Mouse (Mus musculus) ES-E14 (cell line): ENCODE results near the gene ccdc198. TPM values are rescaled to one million over a fixed set of nuclear protein-coding genes. Genes with fewer than 3 reads are reported as not detected.

Experiments
- DNase-seq: peaks from one replicate; pipeline ENCODE4 v3.0.0-alpha.2; 2013; ENCODE audit warnings: low read depth, low spot score
- H3K27ac ChIP-seq: 2 replicates; pipeline ENCODE4 v1.5.1; 2012; ENCODE audit warnings: low read depth, mild to moderate bottlenecking, low read length, moderate library complexity, mixed read lengths; ENCODE audit not compliant: poor library complexity, insufficient read depth, severe bottlenecking
- H3K36me3 ChIP-seq: 2 replicates; pipeline ENCODE4 v1.6.1; 2012; ENCODE audit warnings: mild to moderate bottlenecking, low read length, moderate library complexity, mixed read lengths; ENCODE audit not compliant: control insufficient read depth, poor library complexity, insufficient read depth, severe bottlenecking
- H3K4me1 ChIP-seq, 2 experiments: fragments of 150-350 bp in 1 of 2; sonication (generic) in 1 of 2; 2 replicates each; pipeline ENCODE4 v1.6.1; 2012; ENCODE audit warnings: low read length in 2 of 2, mild to moderate bottlenecking in 1 of 2, mixed read lengths in 1 of 2; ENCODE audit not compliant: control insufficient read depth in 2 of 2, insufficient read depth in 2 of 2, poor library complexity in 1 of 2
- H3K4me3 ChIP-seq, 2 experiments: fragments of 150-350 bp in 1 of 2; sonication (generic) in 1 of 2; 2 replicates each; pipeline ENCODE4 v1.5.1; 2012; ENCODE audit warnings: low read length in 2 of 2, low read depth in 1 of 2, mild to moderate bottlenecking in 1 of 2, mixed read lengths in 1 of 2; ENCODE audit not compliant: insufficient read depth in 1 of 2, poor library complexity in 1 of 2, severe bottlenecking in 1 of 2
- H3K9ac ChIP-seq: 2 replicates; pipeline ENCODE4 v1.6.1; 2012; ENCODE audit warnings: low read depth, mild to moderate bottlenecking, low read length, mixed read lengths; ENCODE audit not compliant: poor library complexity, insufficient read depth, severe bottlenecking
- H3K9me3 ChIP-seq: fragments of 150-350 bp; sonication (generic); 2 replicates; pipeline ENCODE4 v1.6.1; 2012; ENCODE audit warnings: low read depth, mild to moderate bottlenecking, low read length; ENCODE audit not compliant: control insufficient read depth, insufficient read depth
- CHD2 ChIP-seq: IDR thresholded peaks from 2 replicates; pipeline ENCODE4 v1.6.1; 2014; ENCODE audit warnings: mild to moderate bottlenecking, low read depth, low read length, inconsistent platforms
- HCFC1 ChIP-seq: IDR thresholded peaks from 2 replicates; pipeline ENCODE4 v1.6.1; 2012; ENCODE audit warnings: low read length, inconsistent platforms, borderline replicate concordance; ENCODE audit not compliant: insufficient read depth
- MAFK ChIP-seq: IDR thresholded peaks from 2 replicates; pipeline ENCODE4 v1.6.1; 2014; ENCODE audit warnings: mild to moderate bottlenecking, low read depth, low read length, inconsistent platforms; ENCODE audit not compliant: insufficient read depth
- ZC3H11A ChIP-seq: IDR thresholded peaks from 2 replicates; pipeline ENCODE4 v1.6.1; 2012; ENCODE audit warnings: low read depth, mild to moderate bottlenecking, inconsistent platforms, low read length, borderline replicate concordance
- ZNF384 ChIP-seq: IDR thresholded peaks from 2 replicates; pipeline ENCODE4 v1.6.1; 2012; ENCODE audit warnings: low read depth, low read length, inconsistent platforms
- in situ Hi-C, 2 experiments: fragments of 600-800 bp; cut with MboI; formaldehyde crosslinking; loops; one replicate each; pipeline ENCODE4 v1.15.1; 2025; ENCODE audit warnings: low sequenced_read_pairs in 2 of 2, inconsistent platforms in 1 of 2; ENCODE audit not compliant: unreplicated experiment in 2 of 2
- total RNA-seq: library from RNA; depleted of rRNA; stranded (reverse); fragments of 300-350 nt; gene quantifications from 2 replicates; pipeline ENCODE4 v1.2.3, GENCODE M21; 2012; rRNA removed

ccdc198 gene
- total RNA-seq = not detected in 2 replicates

GRCm38 (mm10) chr14:49245126-49245714, at the start of gene ccdc198:
Gene ccdc198, minus strand, starts transcription at chr14:49245474.
- Histone ChIP-seq H3K4me1 (no peaks in the 10 kb centered on the region), H3K36me3 (no peaks in the 10 kb centered on the region), H3K9ac (no peak within 1 kb of the TSS), H3K27ac (no peak within 1 kb of the TSS), H3K9me3 (no peaks in the 10 kb centered on the region), H3K4me3 (no peak within 1 kb of the TSS)
- no peak for DNase-seq
- no peak for TF ChIP-seq MAFK
- TF ChIP-seq ZC3H11A = no peak
- no peak for TF ChIP-seq HCFC1
- no peak for TF ChIP-seq CHD2
- no peak for TF ChIP-seq ZNF384
- in situ Hi-C loops = loop anchor here (10.0 to 25.0 kb wide), 4 partner anchors 60 to 480 kb away; partner anchors contain the start of gene Slc35f4 (in 2 of the 2)

- in situ Hi-C loops = loop anchor here in 1 of 2 experiments (10.0 kb wide), 1 partner anchor 61 kb away; no protein-coding TSS in a partner anchor
- H3K4me3 ChIP-seq = no peak overlapping the region
- H3K4me1 ChIP-seq = no peaks in the 10 kb centered on the region
- H3K9ac ChIP-seq = no peak overlapping the region
- H3K9me3 ChIP-seq = no peaks in the 10 kb centered on the region
- TF ChIP-seq ZC3H11A (no peak), HCFC1 (no peak), ZNF384 (no peak), MAFK (no peak), CHD2 (no peak)
- H3K27ac ChIP-seq = no peak overlapping the region
- H3K36me3 ChIP-seq = no peaks in the 10 kb centered on the region
- DNase-seq = no peak
Observed at GRCm38 (mm10) chr14:49293802-49294449, 48.7 kb upstream of the ccdc198 start.

GRCm38 (mm10) chr14:49290029-49290745, 44.9 kb upstream of the ccdc198 start:
- Histone ChIP-seq H3K36me3 (no peaks in the 10 kb centered on the region), H3K4me1 (no peaks in the 10 kb centered on the region; a peak in 1 of 4 replicates), H3K27ac (no peak overlapping the region), H3K9ac (no peak overlapping the region), H3K9me3 (no peaks in the 10 kb centered on the region), H3K4me3 (no peak overlapping the region)
- no peak for DNase-seq
- TF ChIP-seq ZC3H11A = no peak
- in situ Hi-C loops = loop anchor here in 1 of 2 experiments (10.0 kb wide), 1 partner anchor 65 kb away; no protein-coding TSS in a partner anchor

- TF ChIP-seq HCFC1 (no peak), ZC3H11A (no peak), ZNF384 (no peak), CHD2 (no peak), MAFK (no peak)
- Histone ChIP-seq H3K4me3 (no peak overlapping the region), H3K36me3 (no peaks in the 10 kb centered on the region; the same call in 1 of the 2 replicates), H3K27ac (no peak overlapping the region), H3K9me3 (no peaks in the 10 kb centered on the region), H3K4me1 (no peaks in the 10 kb centered on the region; a peak in 1 of 4 replicates), H3K9ac (no peak overlapping the region)
- in situ Hi-C loops = no loop called here
- no peak for DNase-seq
Observed at GRCm38 (mm10) chr14:49283784-49284655, 38.7 kb upstream of the ccdc198 start.
